Mouse (Mus musculus): ENCODE results near the gene Tmpo.

Tmpo gene

GRCm38 (mm10) chr10:91180761-91181460 is at the start of gene Tmpo:
Gene Tmpo, minus strand, starts transcription at chr10:91181315.
- no peak for DNase-seq (ENCODE audit: low spot score in 2 of 2)

GRCm38 (mm10) chr10:91230400-91230799 is 49.3 kb upstream of the Tmpo start:
- no peak for DNase-seq (ENCODE audit: low spot score in 2 of 2)

- DNase-seq (ENCODE audit: low spot score in 2 of 2), result peak; percentile 29 to 36
These were observed 48.4 kb upstream of the Tmpo start for GRCm38 (mm10) chr10:91229518-91229961.

GRCm38 (mm10) chr10:91228924-91229517 is 47.9 kb upstream of the Tmpo start:
- no peak for DNase-seq (ENCODE audit: low spot score in 2 of 2)

GRCm38 (mm10) chr10:91227034-91227433 is 45.9 kb upstream of the Tmpo start:
- DNase-seq (ENCODE audit: low spot score in 2 of 2), result no peak

GRCm38 (mm10) chr10:91222398-91223236 is 41.5 kb upstream of the Tmpo start:
- DNase-seq (ENCODE audit: low spot score in 2 of 2), result no peak

- DNase-seq (ENCODE audit: low spot score in 2 of 2), result no peak
These were observed 28.0 kb upstream of the Tmpo start for GRCm38 (mm10) chr10:91208899-91209667.

GRCm38 (mm10) chr10:91208461-91208860 is 27.3 kb upstream of the Tmpo start:
- DNase-seq (ENCODE audit: low spot score in 2 of 2), result no peak

- DNase-seq (ENCODE audit: low spot score in 2 of 2), result no peak
These were observed 26.2 kb upstream of the Tmpo start for GRCm38 (mm10) chr10:91207275-91207674.

GRCm38 (mm10) chr10:91205632-91206031 is 24.5 kb upstream of the Tmpo start:
- no peak for DNase-seq (ENCODE audit: low spot score in 2 of 2)

GRCm38 (mm10) chr10:91200581-91200980 is 19.5 kb upstream of the Tmpo start:
- no peak for DNase-seq (ENCODE audit: low spot score in 2 of 2)

GRCm38 (mm10) chr10:91199238-91199780 is 18.2 kb upstream of the Tmpo start:
- DNase-seq (ENCODE audit: low spot score in 2 of 2), result no peak

- DNase-seq (ENCODE audit: low spot score in 2 of 2), result no peak
These were observed 16.6 kb upstream of the Tmpo start for GRCm38 (mm10) chr10:91197704-91198103.

- DNase-seq (ENCODE audit: low spot score in 2 of 2), result no peak
These were observed 15.7 kb upstream of the Tmpo start for GRCm38 (mm10) chr10:91196778-91197177.

GRCm38 (mm10) chr10:91195680-91196079 is 14.6 kb upstream of the Tmpo start:
- DNase-seq (ENCODE audit: low spot score in 2 of 2), result no peak

- no peak for DNase-seq (ENCODE audit: low spot score in 2 of 2)
These were observed 14.0 kb upstream of the Tmpo start for GRCm38 (mm10) chr10:91195091-91195490.

- DNase-seq (ENCODE audit: low spot score in 2 of 2), result peak; percentile 72 to 84
These were observed 10.7 kb upstream of the Tmpo start for GRCm38 (mm10) chr10:91191851-91192250.

GRCm38 (mm10) chr10:91189476-91189875 is 8.4 kb upstream of the Tmpo start:
- DNase-seq (ENCODE audit: low spot score in 2 of 2), result no peak

GRCm38 (mm10) chr10:91188684-91189287 is 7.7 kb upstream of the Tmpo start:
- DNase-seq (ENCODE audit: low spot score in 2 of 2), result no peak

- DNase-seq (ENCODE audit: low spot score in 2 of 2), result peak; percentile 90
These were observed 6.8 kb upstream of the Tmpo start for GRCm38 (mm10) chr10:91187872-91188271.

GRCm38 (mm10) chr10:91187349-91187748 is 6.2 kb upstream of the Tmpo start:
- no peak for DNase-seq (ENCODE audit: low spot score in 2 of 2)

Measured in right cerebral cortex, postnatal 10 days (tissue).